Mouse (Mus musculus) lung, embryonic 14.5 days (tissue): ENCODE measurements at regions not wholly inside any gene's neighbourhood (a gene's known extent, or its start where the extent isn't known, plus 50 kb on each side); places are given as distances from the start of the nearest gene placed in this dataset.
A peak's percentile ranks its signal among the peaks of the same experiment; 100 is the strongest.

Experiments used
- ATAC-seq: fragments of 200-750 bp; cut with Nextera tagmentation; 2 replicates; pipeline ENCODE4 v1.8.0; 2017; ENCODE audit warnings: mild to moderate bottlenecking, moderate TSS enrichment, moderate library complexity; ENCODE audit not compliant: insufficient read depth
- DNase-seq: peaks from one replicate; pipeline ENCODE4 v3.0.0-alpha.2; 2015
- H3K27ac ChIP-seq: fragments of 300-500 bp; sonication (generic); 2 replicates; pipeline ENCODE4 v1.5.1; 2014; ENCODE audit warnings: low read depth, mild to moderate bottlenecking, moderate library complexity
- H3K27me3 ChIP-seq: fragments of 300-500 bp; sonication (generic); 2 replicates; pipeline ENCODE4 v1.6.1; 2014; ENCODE audit warnings: low read length, control low read depth; ENCODE audit not compliant: insufficient read depth
- H3K36me3 ChIP-seq: fragments of 300-500 bp; sonication (generic); 2 replicates; pipeline ENCODE4 v1.6.1; 2014; ENCODE audit warnings: control low read depth; ENCODE audit not compliant: insufficient read depth
- H3K4me1 ChIP-seq: fragments of 300-500 bp; sonication (generic); 2 replicates; pipeline ENCODE4 v1.6.1; 2014; ENCODE audit warnings: antibody characterized with exemption, control low read depth; ENCODE audit not compliant: insufficient read depth
- H3K4me2 ChIP-seq: fragments of 300-500 bp; sonication (generic); 2 replicates; pipeline ENCODE4 v1.6.1; 2014; ENCODE audit warnings: mild to moderate bottlenecking
- H3K4me3 ChIP-seq: fragments of 300-500 bp; sonication (generic); 2 replicates; pipeline ENCODE4 v1.5.1; 2014; ENCODE audit warnings: low read depth, low read length
- H3K9ac ChIP-seq: fragments of 300-500 bp; sonication (generic); 2 replicates; pipeline ENCODE4 v1.6.1; 2014
- H3K9me3 ChIP-seq: fragments of 300-500 bp; sonication (generic); 2 replicates; pipeline ENCODE4 v1.6.1; 2016; ENCODE audit warnings: low read depth, low read length, control low read depth
- CTCF ChIP-seq: IDR thresholded peaks from 2 replicates; pipeline ENCODE4 v1.5.1; 2016; ENCODE audit warnings: antibody characterized with exemption, low read depth
- WGBS: fragments of 180-500 bp; shearing (Covaris S2); extraction: QIAGEN DNeasy Blood & Tissue Kit; methylation state at CpG from one replicate; pipeline ENCODE4 v1.1.7; 2014; 5-methylcytosine and 5-hydroxymethylcytosine counted together

GRCm38 (mm10) chr2:52804106-52804825, 53.4 kb upstream of the Fmnl2 start:
- ATAC-seq (no peak), DNase-seq (peak; percentile 31)
- Histone ChIP-seq H3K4me1 (no peaks in the 10 kb centered on the region), H3K9ac (no peak overlapping the region), H3K36me3 (no peaks in the 10 kb centered on the region), H3K27ac (no peak overlapping the region), H3K9me3 (no peaks in the 10 kb centered on the region), H3K4me2 (no peak overlapping the region), H3K4me3 (no peak overlapping the region), H3K27me3 (no peaks in the 10 kb centered on the region)
- 76% methylated on average over 17 of the region's 17 CpGs for WGBS
- TF ChIP-seq CTCF: no peak

- Histone ChIP-seq H3K4me3 (no peak overlapping the region), H3K9me3 (no peaks in the 10 kb centered on the region), H3K36me3 (no peaks in the 10 kb centered on the region), H3K27ac (no peak overlapping the region), H3K4me2 (no peak overlapping the region), H3K27me3 (no peaks in the 10 kb centered on the region), H3K9ac (no peak overlapping the region), H3K4me1 (no peaks in the 10 kb centered on the region)
- 37% methylated on average over 1 of the region's 1 CpGs for WGBS
- DNase-seq (no peak), ATAC-seq (no peak)
- TF ChIP-seq CTCF: no peak
Measured at GRCm38 (mm10) chr2:52804826-52805149, 52.9 kb upstream of the Fmnl2 start.

GRCm38 (mm10) chr2:52807826-52808225, 49.8 kb upstream of the Fmnl2 start:
- Histone ChIP-seq H3K36me3 (no peaks in the 10 kb centered on the region), H3K27me3 (no peaks in the 10 kb centered on the region), H3K4me2 (no peak overlapping the region), H3K4me1 (no peaks in the 10 kb centered on the region), H3K4me3 (no peak overlapping the region), H3K9ac (no peak overlapping the region), H3K9me3 (no peaks in the 10 kb centered on the region), H3K27ac (no peak overlapping the region)
- WGBS: 40% methylated on average over 2 of the region's 2 CpGs
- DNase-seq (no peak), ATAC-seq (no peak)
- TF ChIP-seq CTCF: no peak
